Mouse (Mus musculus): Measurements from ENCODE around the gene Ppp1r1b. TPM values are rescaled to one million over a fixed set of nuclear protein-coding genes. Genes with fewer than 3 reads are reported as not detected.

Ppp1r1b gene
- total and polyA plus RNA-seq, 3 experiments: 0.08 TPM; not detected in 2

DNA sequence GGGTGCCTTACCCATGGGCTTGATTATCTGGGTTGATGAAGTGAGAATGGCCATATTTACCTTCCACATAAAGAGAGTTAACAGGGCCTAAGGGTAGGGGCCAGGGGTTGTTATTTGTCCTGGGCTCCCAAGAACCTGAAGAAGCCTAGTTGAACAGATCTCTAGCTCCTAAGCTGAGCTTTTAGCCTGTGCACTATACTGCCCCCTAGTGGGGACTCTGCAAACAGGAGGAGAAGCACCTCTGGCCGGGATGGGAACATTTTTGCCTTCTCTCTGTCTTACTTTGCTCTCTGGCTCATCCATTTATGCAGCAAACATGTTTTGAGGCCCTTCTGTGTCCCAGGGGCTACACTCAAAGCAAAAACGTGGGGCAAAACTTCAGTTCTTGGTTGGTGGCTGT is 24.2 kb downstream of the Ppp1r1b start:
- peak; percentile 84 for DNase-seq (ENCODE audit: extremely low read depth)
- H3K9ac ChIP-seq (ENCODE audit: insufficient read depth, low read depth): no peak overlapping the region
- no peaks in the 10 kb centered on the region; the same call in 1 of the 2 replicates for H3K79me2 ChIP-seq (replicated peaks; ENCODE audit: control insufficient read depth, extremely low read depth, insufficient read depth, poor library complexity, severe bottlenecking)
- H3K36me3 ChIP-seq (replicated peaks in 1 of 2; ENCODE audit: control insufficient read depth in 1 of 2, insufficient read depth in 1 of 2, low read length in 1 of 2): peaks cover 31 to 72% of the 10 kb centered on the region in 2 experiments
- dilution Hi-C loops (cut with MboI; ENCODE audit: extremely low pct_ligation_motif_present, extremely low pct_unique_long_range_greater_than_20kb, low sequenced_read_pairs) (no loop called here), in situ Hi-C loops (cut with MboI; ENCODE audit: low pct_ligation_motif_present, low pct_unique_long_range_greater_than_20kb, low sequenced_read_pairs) (no loop called here)
- H3K4me1 ChIP-seq (ENCODE audit: control insufficient read depth in 1 of 2, insufficient read depth in 2 of 2): no peaks in the 10 kb centered on the region; a peak in 1 of 4 replicates
- H3K27me3 ChIP-seq (replicated peaks): no peaks in the 10 kb centered on the region
- no peak overlapping the region for H3K27ac ChIP-seq (ENCODE audit: insufficient read depth, low read depth)
- H3K9me3 ChIP-seq (replicated peaks; ENCODE audit: low read length): no peaks in the 10 kb centered on the region
- H3K4me3 ChIP-seq (replicated peaks in 1 of 3; ENCODE audit: low read depth in 2 of 3, low read length in 2 of 3, poor library complexity in 1 of 3): no peak overlapping the region
- TF ChIP-seq CTCF (conservative IDR thresholded peaks at IDR 0.05 in 1 of 2, IDR thresholded peaks at IDR 0.05 in 1 of 2; ENCODE audit: low read depth in 2 of 2, low read length in 2 of 2) (peak; percentile 96 to 99), RAD21 (IDR thresholded peaks at IDR 0.05; ENCODE audit: low read depth, low read length) (peak; percentile 57), EP300 (IDR thresholded peaks at IDR 0.05; ENCODE audit: low read length) (no peak), ETS1 (conservative IDR thresholded peaks at IDR 0.05; ENCODE audit: low read depth, low read length) (no peak), NELFE (IDR thresholded peaks at IDR 0.05; ENCODE audit: low read depth, low read length) (peak; percentile 39; the same call in 1 of the 2 replicates), SMC3 (IDR thresholded peaks at IDR 0.05; ENCODE audit: low read depth, low read length) (peak; percentile 87), USF2 (conservative IDR thresholded peaks at IDR 0.05; ENCODE audit: low read depth, low read length) (no peak), MYC (IDR thresholded peaks at IDR 0.05; ENCODE audit: low read depth, low read length) (0 out of 2 replicates have a peak, but pooled peaks have one; percentile 21), ZC3H11A (IDR thresholded peaks at IDR 0.05; ENCODE audit: low read depth, low read length) (peak; percentile 17; the same call in 1 of the 2 replicates)
- no peak overlapping the region for H3K4me2 ChIP-seq (ENCODE audit: insufficient read depth, low read depth, poor library complexity, severe bottlenecking)

DNA sequence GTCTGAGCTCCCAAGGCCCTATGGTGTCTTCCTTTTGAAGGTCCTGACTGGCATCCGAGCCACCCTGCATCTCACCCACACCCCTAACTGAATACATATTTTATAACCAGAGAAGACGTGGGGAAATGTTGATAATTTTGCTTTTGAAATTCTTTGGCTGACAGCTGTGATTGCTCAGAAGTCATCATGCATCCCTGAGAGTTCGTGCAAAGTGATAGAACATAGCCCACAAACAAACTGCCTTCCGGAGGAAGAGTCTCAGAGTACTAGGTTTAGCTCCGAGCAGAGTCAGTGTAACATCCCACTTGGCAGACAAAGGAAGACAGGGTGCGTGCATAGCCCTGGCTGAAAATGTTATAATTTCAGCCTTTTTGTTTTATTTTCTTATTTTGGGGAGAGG is 25.0 kb downstream of the Ppp1r1b start:
- Histone ChIP-seq H3K4me3 (replicated peaks in 1 of 3; ENCODE audit: low read depth in 2 of 3, low read length in 2 of 3, poor library complexity in 1 of 3) (no peak overlapping the region), H3K36me3 (replicated peaks in 1 of 2; ENCODE audit: control insufficient read depth in 1 of 2, insufficient read depth in 1 of 2, low read length in 1 of 2) (peaks cover 40 to 75% of the 10 kb centered on the region in 2 experiments), H3K4me1 (ENCODE audit: control insufficient read depth in 1 of 2, insufficient read depth in 2 of 2) (no peaks in the 10 kb centered on the region), H3K4me2 (ENCODE audit: insufficient read depth, low read depth, poor library complexity, severe bottlenecking) (no peak overlapping the region), H3K9ac (ENCODE audit: insufficient read depth, low read depth) (no peak overlapping the region), H3K27me3 (replicated peaks) (no peaks in the 10 kb centered on the region), H3K79me2 (replicated peaks; ENCODE audit: control insufficient read depth, extremely low read depth, insufficient read depth, poor library complexity, severe bottlenecking) (no peaks in the 10 kb centered on the region; the same call in 1 of the 2 replicates), H3K9me3 (replicated peaks; ENCODE audit: low read length) (no peaks in the 10 kb centered on the region), H3K27ac (ENCODE audit: insufficient read depth, low read depth) (no peak overlapping the region)
- no peak for DNase-seq (ENCODE audit: extremely low read depth)
- dilution Hi-C loops (cut with MboI; ENCODE audit: extremely low pct_ligation_motif_present, extremely low pct_unique_long_range_greater_than_20kb, low sequenced_read_pairs) (no loop called here), in situ Hi-C loops (cut with MboI; ENCODE audit: low pct_ligation_motif_present, low pct_unique_long_range_greater_than_20kb, low sequenced_read_pairs) (no loop called here)
- TF ChIP-seq NELFE (IDR thresholded peaks at IDR 0.05; ENCODE audit: low read depth, low read length) (no peak), CTCF (conservative IDR thresholded peaks at IDR 0.05 in 1 of 2, IDR thresholded peaks at IDR 0.05 in 1 of 2; ENCODE audit: low read depth in 2 of 2, low read length in 2 of 2) (no peak), USF1 (IDR thresholded peaks at IDR 0.05; ENCODE audit: low read depth, low read length) (no peak), CHD1 (IDR thresholded peaks at IDR 0.05; ENCODE audit: low read depth, low read length) (no peak), ZMIZ1 (IDR thresholded peaks at IDR 0.05; ENCODE audit: low read depth, low read length) (no peak), ZKSCAN1 (IDR thresholded peaks at IDR 0.05; ENCODE audit: borderline replicate concordance, low read depth, low read length) (no peak), SIN3A (IDR thresholded peaks at IDR 0.05; ENCODE audit: low read length) (no peak), MAZ (IDR thresholded peaks at IDR 0.05; ENCODE audit: low read depth, low read length) (no peak), ZNF384 (IDR thresholded peaks at IDR 0.05; ENCODE audit: low read depth, low read length) (no peak), RCOR1 (conservative IDR thresholded peaks at IDR 0.05; ENCODE audit: low read depth, low read length) (no peak), PAX5 (IDR thresholded peaks at IDR 0.05; ENCODE audit: low read length) (no peak), HCFC1 (IDR thresholded peaks at IDR 0.05; ENCODE audit: low read depth, low read length) (no peak), SMC3 (IDR thresholded peaks at IDR 0.05; ENCODE audit: low read depth, low read length) (no peak), IRF4 (IDR thresholded peaks at IDR 0.05; ENCODE audit: low read depth, low read length) (no peak), JUND (conservative IDR thresholded peaks at IDR 0.05; ENCODE audit: low read depth, low read length) (no peak)

Data from CH12.LX (cell line).